Mouse (Mus musculus): ENCODE measurements around the gene Sh2d1a. TPM values are rescaled to one million over a fixed set of nuclear protein-coding genes. Genes with fewer than 3 reads are reported as not detected.

Sh2d1a gene
- polyA plus RNA-seq (2015; fragmentation: Nextera tagmentation; extraction: Ambion mirVana): 0.14 and 0.23 TPM in 2 replicates

DNA sequence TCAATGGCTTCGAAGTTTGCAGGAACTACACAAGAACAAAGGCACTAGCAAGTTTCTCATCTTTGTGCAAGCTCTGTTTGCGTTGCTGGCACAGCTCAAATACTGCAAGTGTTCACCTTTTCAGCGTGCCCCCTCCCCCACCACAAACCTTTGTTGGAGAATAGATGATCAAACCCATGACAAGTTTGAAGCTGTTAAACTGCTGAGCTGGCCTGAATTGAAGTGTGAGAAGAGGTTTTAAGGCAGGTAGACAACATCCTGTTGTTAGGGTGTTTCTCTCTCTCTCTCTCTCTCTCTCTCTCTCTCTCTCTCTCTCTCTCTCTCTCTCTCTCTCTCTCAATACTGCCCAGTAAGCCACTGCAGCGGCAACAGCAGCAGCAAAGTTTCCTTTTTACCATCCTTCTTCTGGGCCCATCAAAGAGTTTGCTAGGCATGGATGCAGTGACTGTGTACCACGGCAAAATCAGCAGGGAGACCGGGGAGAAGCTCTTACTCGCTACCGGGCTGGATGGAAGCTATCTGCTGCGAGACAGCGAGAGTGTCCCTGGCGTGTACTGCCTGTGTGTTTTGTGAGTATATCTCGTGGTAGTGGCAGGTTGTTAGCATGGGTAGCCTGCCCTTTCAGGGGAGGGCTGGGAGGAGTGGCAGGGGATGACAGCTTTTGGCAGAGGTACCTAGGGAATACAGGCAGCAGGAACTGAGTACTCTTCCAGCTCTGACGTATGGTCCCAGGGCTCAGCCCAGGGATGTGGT is at the start of gene Sh2d1a:
Gene Sh2d1a, plus strand, starts transcription at position 163 of the 753 bp plus-strand sequence.
- Histone ChIP-seq H3K9ac (no peak within 1 kb of the TSS), H3K4me1 (replicated peaks) (no peaks in the 10 kb centered on the region), H3K27me3 (replicated peaks) (no peaks in the 10 kb centered on the region), H3K4me3 (replicated peaks) (no peak within 1 kb of the TSS), H3K27ac (no peak within 1 kb of the TSS), H3K9me3 (no peaks in the 10 kb centered on the region), H3K36me3 (no peaks in the 10 kb centered on the region), H3K4me2 (replicated peaks) (no peak within 1 kb of the TSS)
- 78% methylated on average over 13 of the region's 13 CpGs for WGBS
- no peak for ATAC-seq

DNA sequence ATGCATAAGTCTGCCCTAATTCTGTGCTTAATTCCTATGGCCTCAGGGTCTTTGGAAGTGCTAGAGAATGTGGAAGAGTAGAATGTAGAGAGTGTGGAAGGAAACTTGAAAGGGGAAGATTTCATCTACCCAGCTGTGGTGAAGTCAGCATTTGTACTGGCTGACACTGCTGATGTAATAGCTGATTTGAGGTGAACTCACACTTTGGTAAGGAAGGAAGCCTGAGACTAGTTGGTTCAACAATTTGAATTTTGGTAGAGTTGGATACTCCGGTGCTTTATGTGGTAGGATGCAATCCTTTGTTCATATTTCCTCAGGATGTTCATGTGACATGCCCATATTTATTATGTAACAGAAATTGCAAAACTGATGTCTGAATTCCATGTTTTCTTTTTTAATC is 49.3 kb upstream of the Sh2d1a start:
- no peak overlapping the region for H3K27ac ChIP-seq
- no peak overlapping the region for H3K9ac ChIP-seq
- ATAC-seq: no peak
- no peaks in the 10 kb centered on the region for H3K36me3 ChIP-seq
- H3K4me3 ChIP-seq (replicated peaks): no peak overlapping the region
- H3K27me3 ChIP-seq (replicated peaks): no peaks in the 10 kb centered on the region
- H3K9me3 ChIP-seq: no peaks in the 10 kb centered on the region
- H3K4me1 ChIP-seq (replicated peaks): no peaks in the 10 kb centered on the region
- H3K4me2 ChIP-seq (replicated peaks): no peak overlapping the region
- WGBS: 86% methylated on average over 1 of the region's 1 CpGs

DNA sequence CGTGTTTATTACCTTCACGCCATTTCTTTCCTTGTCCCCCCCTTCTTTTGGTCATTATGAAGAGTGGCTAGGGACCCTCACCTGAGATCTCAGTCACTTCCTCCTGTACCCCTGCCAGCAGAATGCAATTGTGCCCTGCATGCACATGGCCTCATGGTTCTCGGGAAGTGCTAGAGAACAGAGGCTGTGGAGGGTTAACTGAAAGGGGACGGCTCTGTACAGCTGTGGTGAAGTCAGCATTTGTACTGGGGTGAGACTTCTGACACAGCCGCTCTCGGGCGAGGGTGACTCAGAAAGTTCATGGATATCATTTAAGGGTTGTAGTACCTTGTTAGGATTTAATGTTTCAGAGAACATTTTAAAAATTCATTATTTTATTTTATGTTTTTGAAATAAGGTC is 47.7 kb upstream of the Sh2d1a start:
- no peaks in the 10 kb centered on the region for H3K27me3 ChIP-seq (replicated peaks)
- no peaks in the 10 kb centered on the region for H3K36me3 ChIP-seq
- ATAC-seq: no peak
- no peak overlapping the region for H3K9ac ChIP-seq
- H3K4me3 ChIP-seq (replicated peaks): no peak overlapping the region
- no peak overlapping the region for H3K4me2 ChIP-seq (replicated peaks)
- H3K4me1 ChIP-seq (replicated peaks): no peaks in the 10 kb centered on the region
- H3K27ac ChIP-seq: no peak overlapping the region
- no peaks in the 10 kb centered on the region for H3K9me3 ChIP-seq
- WGBS: 75% methylated on average over 7 of the region's 7 CpGs

DNA sequence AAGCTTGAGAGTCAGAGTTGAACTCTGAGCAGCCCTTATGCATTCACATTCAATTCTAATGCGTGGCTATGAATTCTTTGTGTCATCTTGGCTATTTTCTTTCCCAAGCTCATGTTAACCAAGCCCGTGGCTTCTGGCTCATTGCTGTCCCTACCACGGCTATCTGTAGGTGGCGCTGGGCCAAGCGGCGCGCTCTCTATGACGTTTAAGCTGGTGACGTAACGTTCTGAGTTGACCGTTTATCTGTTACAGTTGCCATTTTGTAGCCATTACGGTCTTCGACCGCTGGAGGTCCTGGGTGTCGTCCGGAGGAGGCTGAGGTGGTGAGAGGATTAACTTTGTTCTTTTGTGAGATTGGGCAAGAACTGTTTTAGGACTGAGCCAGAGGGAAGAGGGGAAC is 12.8 kb upstream of the Sh2d1a start, which contains the start of gene Tex13c2:
Gene Tex13c2, plus strand, starts transcription at position 246 of the 400 bp plus-strand sequence.
- Histone ChIP-seq H3K27ac (no peak within 1 kb of the TSS), H3K9me3 (no peaks in the 10 kb centered on the region), H3K4me3 (replicated peaks) (no peak within 1 kb of the TSS), H3K27me3 (replicated peaks) (no peaks in the 10 kb centered on the region), H3K4me2 (replicated peaks) (no peak within 1 kb of the TSS), H3K4me1 (replicated peaks) (no peaks in the 10 kb centered on the region), H3K9ac (no peak within 1 kb of the TSS), H3K36me3 (no peaks in the 10 kb centered on the region)
- ATAC-seq: no peak
- WGBS: 88% methylated on average over 16 of the region's 16 CpGs

DNA sequence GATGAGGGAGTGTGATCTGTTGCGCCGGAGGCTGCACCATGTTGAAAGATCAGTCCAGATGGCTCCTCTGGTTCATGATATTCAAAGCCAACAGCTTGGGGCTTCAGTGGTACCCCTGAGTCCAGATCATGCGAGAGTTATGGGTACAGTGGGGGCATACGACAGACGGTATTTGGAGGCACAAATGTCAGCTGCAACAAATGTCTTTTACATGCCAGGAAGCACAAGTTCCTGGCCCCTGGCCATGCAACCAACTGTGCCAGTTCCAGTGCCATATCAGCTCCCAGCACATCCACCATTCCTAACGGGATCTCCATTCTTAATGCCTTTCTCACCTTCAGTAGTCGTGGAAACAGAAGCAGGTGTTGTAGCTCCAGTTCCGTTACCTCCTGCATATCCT is 11.9 kb upstream of the Sh2d1a start:
- no peak for ATAC-seq
- Histone ChIP-seq H3K4me1 (replicated peaks) (no peaks in the 10 kb centered on the region), H3K4me3 (replicated peaks) (no peak overlapping the region), H3K4me2 (replicated peaks) (no peak overlapping the region), H3K9me3 (no peaks in the 10 kb centered on the region), H3K27me3 (replicated peaks) (no peaks in the 10 kb centered on the region), H3K36me3 (no peaks in the 10 kb centered on the region), H3K9ac (no peak overlapping the region), H3K27ac (no peak overlapping the region)
- WGBS: 92% methylated on average over 8 of the region's 8 CpGs

DNA sequence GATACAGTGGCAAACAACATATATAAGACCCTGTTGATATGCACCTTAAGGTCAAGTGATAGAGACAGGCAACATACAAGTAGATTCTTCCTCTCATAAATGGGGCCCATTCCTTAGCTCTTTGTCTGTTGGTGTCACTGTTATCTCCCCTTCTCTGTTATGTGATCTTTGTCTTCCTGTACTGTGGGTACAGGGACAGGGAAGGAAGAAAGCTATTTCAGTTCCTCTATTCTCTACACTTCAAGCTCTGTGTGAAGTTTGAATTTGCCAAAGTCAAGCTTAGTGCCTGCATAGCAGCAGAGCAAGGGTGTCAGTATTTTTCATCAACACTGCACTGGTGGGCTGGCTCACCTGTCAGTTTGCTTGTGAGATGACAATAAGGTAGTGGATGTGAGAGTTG is 1.7 kb upstream of the Sh2d1a start:
- Histone ChIP-seq H3K9me3 (no peaks in the 10 kb centered on the region), H3K4me3 (replicated peaks) (no peak overlapping the region), H3K4me1 (replicated peaks) (no peaks in the 10 kb centered on the region), H3K27me3 (replicated peaks) (no peaks in the 10 kb centered on the region), H3K36me3 (no peaks in the 10 kb centered on the region), H3K4me2 (replicated peaks) (no peak overlapping the region), H3K27ac (no peak overlapping the region), H3K9ac (no peak overlapping the region)
- no peak for ATAC-seq

DNA sequence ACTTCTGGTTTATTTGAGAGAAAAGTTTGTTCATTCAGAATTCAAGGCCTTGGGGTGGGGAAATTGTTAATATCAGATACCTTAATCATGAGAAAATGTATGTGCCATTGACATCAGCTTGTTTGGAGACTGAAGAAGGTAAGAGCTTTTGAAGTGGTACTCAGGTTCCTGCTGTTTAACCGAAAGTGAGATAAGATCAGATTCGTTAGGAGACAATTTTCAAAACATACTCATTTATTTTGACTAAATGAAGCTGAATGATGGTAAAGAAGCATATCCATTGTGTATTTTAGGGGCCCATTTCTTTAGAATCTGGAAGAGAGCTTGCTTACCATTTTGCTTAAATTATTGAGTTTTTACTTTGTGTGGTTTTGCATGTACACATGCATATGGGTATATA is 8.9 kb downstream of the Sh2d1a start:
- H3K9me3 ChIP-seq: no peaks in the 10 kb centered on the region
- H3K4me3 ChIP-seq (replicated peaks): no peak overlapping the region
- H3K36me3 ChIP-seq: no peaks in the 10 kb centered on the region
- H3K27ac ChIP-seq: no peak overlapping the region
- ATAC-seq: no peak
- H3K27me3 ChIP-seq (replicated peaks): no peaks in the 10 kb centered on the region
- no peak overlapping the region for H3K4me2 ChIP-seq (replicated peaks)
- no peak overlapping the region for H3K9ac ChIP-seq
- H3K4me1 ChIP-seq (replicated peaks): no peaks in the 10 kb centered on the region
- WGBS: 83% methylated on average over 2 of the region's 2 CpGs

DNA sequence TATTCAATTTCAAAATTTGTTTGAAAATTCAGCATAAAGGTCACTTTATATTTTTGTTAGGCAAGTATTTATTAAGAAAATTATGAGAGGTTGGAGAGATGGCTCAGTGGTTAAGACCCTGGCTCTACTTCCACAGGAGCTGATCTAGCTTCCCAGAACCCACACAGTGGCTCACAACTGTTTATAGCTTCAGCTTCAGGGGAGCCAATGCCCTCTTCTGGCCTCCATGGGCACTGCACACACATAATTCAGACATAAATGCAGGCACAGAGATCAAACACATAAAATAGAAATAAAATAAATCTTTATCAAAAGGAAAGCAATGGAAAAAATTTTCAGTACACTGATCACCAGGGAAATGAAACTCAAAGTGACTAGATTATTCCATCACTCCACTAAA is 10.3 kb downstream of the Sh2d1a start:
- Histone ChIP-seq H3K27ac (no peak overlapping the region), H3K27me3 (replicated peaks) (no peaks in the 10 kb centered on the region), H3K36me3 (no peaks in the 10 kb centered on the region), H3K4me1 (replicated peaks) (no peaks in the 10 kb centered on the region), H3K9me3 (no peaks in the 10 kb centered on the region), H3K4me2 (replicated peaks) (no peak overlapping the region), H3K9ac (no peak overlapping the region), H3K4me3 (replicated peaks) (no peak overlapping the region)
- no peak for ATAC-seq

DNA sequence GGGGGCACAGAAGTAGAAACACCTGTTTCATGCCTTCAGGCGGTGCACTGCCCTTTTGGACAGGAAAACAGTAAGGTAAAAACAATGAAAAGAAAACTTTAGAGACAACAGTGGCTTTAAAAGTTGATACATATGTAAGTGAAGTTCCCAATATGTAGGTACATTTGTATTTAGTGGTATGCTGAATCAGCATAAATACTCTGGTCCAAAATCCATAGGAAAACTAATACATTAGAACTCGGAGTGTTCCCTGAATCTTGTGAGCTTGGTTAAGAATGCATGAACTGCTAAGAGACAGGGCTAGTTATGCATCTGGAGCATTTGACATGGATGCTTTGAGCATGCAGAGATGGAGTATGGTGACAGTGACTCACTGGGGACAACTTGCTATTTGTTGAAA is 20.6 kb downstream of the Sh2d1a start:
- Histone ChIP-seq H3K4me1 (replicated peaks) (no peaks in the 10 kb centered on the region), H3K36me3 (no peaks in the 10 kb centered on the region), H3K9ac (no peak overlapping the region), H3K4me3 (replicated peaks) (no peak overlapping the region), H3K27me3 (replicated peaks) (no peaks in the 10 kb centered on the region), H3K4me2 (replicated peaks) (no peak overlapping the region), H3K9me3 (no peaks in the 10 kb centered on the region), H3K27ac (no peak overlapping the region)
- ATAC-seq: no peak
- 89% methylated on average over 2 of the region's 2 CpGs for WGBS

DNA sequence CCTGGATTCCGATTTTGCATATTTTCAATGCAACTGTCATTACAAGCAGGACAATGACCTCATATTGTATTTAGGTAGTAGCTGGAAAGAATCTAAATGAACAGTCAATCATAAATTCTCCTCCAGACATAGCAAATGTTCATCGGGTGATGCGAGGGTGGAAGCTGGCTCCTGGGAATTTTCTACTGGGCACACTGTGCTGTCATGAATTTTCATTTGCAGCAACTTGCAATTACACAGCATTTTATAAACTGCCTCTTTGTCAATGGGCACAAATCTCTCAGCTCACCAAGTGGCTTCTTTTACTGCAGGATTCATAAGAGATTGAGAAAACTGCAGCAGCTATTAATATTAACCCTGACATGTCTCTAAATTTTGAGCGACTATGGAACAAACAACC is 28.4 kb downstream of the Sh2d1a start:
- ATAC-seq: no peak
- H3K27ac ChIP-seq: no peak overlapping the region
- no peaks in the 10 kb centered on the region for H3K27me3 ChIP-seq (replicated peaks)
- WGBS: 75% methylated on average over 4 of the region's 4 CpGs
- no peak overlapping the region for H3K4me2 ChIP-seq (replicated peaks)
- H3K4me1 ChIP-seq (replicated peaks): no peaks in the 10 kb centered on the region
- H3K4me3 ChIP-seq (replicated peaks): no peak overlapping the region
- no peaks in the 10 kb centered on the region for H3K9me3 ChIP-seq
- no peaks in the 10 kb centered on the region for H3K36me3 ChIP-seq
- no peak overlapping the region for H3K9ac ChIP-seq

DNA sequence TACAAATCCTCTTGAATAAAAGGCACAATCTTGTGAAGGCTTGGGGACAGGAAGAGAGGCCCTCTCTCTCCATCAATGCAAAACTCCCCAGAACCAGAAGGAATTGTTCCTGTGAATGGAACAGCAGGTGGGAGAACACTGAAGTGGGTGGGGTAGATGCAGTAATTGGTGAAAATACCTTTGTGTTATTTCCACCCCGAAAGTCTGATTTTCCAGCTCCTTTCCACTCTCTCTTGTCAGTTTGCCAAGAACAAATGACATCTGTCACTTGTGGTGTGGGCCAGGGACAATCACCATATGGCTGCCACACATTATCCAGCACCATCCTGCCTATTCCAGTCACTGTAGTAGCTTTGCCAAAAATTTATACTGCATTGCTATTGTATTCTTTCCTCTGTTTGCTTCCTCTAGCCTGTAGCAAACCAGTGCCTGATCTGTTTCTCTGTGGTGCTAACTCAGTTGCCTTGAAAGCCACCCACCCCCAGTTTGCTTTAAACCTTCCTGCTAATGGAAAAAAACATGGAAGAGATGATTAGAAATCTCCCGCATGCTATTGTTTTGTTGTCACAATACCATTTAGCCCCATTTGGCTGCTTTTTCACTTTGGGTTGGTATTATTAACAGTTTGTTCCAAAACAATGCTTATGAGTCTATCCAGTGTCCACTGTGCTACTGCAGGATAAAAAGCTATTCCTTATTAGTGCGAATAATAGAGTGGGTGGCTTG is 37.9 kb downstream of the Sh2d1a start:
- Histone ChIP-seq H3K4me2 (replicated peaks) (peak overlapping the region; percentile 19), H3K9me3 (no peaks in the 10 kb centered on the region), H3K36me3 (no peaks in the 10 kb centered on the region), H3K9ac (no peak overlapping the region), H3K27me3 (replicated peaks) (no peaks in the 10 kb centered on the region), H3K4me3 (replicated peaks) (no peak overlapping the region), H3K27ac (no peak overlapping the region), H3K4me1 (replicated peaks) (no peaks in the 10 kb centered on the region)
- WGBS: 42% methylated on average over 3 of the region's 3 CpGs
- no peak for ATAC-seq

DNA sequence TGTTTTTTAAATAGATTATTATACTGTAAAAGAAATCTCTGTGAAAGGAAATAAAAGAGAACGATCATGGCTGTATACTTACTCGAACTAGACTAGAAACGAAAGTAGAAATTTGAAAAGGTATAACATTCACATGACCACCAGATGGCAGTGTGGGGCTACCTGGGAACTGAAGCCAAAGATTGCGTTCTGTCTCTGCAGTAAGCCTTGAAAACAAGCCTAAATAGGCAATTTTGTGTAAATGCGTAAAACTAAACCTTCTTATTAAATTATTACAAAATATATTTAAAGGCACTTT is 38.5 kb downstream of the Sh2d1a start:
- no peaks in the 10 kb centered on the region for H3K4me1 ChIP-seq (replicated peaks)
- H3K9me3 ChIP-seq: no peaks in the 10 kb centered on the region
- no peak for ATAC-seq
- H3K9ac ChIP-seq: no peak overlapping the region
- WGBS: 36% methylated on average over 5 of the region's 5 CpGs
- H3K4me2 ChIP-seq (replicated peaks): peak overlapping the region; percentile 19
- no peak overlapping the region for H3K4me3 ChIP-seq (replicated peaks)
- no peaks in the 10 kb centered on the region for H3K36me3 ChIP-seq
- H3K27me3 ChIP-seq (replicated peaks): no peaks in the 10 kb centered on the region
- H3K27ac ChIP-seq: no peak overlapping the region

DNA sequence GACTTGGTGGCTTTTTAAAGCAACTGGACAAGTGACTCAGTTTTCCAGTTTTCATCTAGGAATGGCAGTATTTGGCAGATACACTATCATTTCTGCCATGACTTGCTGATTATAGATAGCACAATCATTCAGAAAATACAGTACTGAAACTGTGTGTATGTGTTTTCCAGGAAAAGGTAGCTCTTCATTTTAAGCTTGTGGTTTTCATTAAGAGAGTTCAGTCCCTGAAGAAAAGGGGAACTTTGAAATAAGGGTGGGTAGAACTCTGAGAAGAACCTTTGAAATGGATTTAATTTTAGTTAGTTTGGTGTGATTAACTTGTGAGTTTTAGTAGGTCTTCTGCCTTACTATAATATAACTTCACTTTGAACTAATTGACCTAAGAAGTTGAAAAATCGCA is 42.8 kb downstream of the Sh2d1a start:
- H3K27ac ChIP-seq: no peak overlapping the region
- H3K4me1 ChIP-seq (replicated peaks): no peaks in the 10 kb centered on the region
- no peaks in the 10 kb centered on the region for H3K9me3 ChIP-seq
- H3K9ac ChIP-seq: no peak overlapping the region
- no peak for ATAC-seq
- no peaks in the 10 kb centered on the region for H3K27me3 ChIP-seq (replicated peaks)
- 75% methylated on average over 1 of the region's 1 CpGs for WGBS
- H3K36me3 ChIP-seq: no peaks in the 10 kb centered on the region
- H3K4me2 ChIP-seq (replicated peaks): no peak overlapping the region
- H3K4me3 ChIP-seq (replicated peaks): no peak overlapping the region
